Mouse (Mus musculus) spleen, adult 12 weeks (tissue): Measurements from ENCODE around the gene Aarsd1.
"Not testable (repeated sequence)": the region's sequence is repeated elsewhere in the genome, so short reads cannot be mapped to it uniquely, and the experiment has no call there.

Source experiments
- DNase-seq: peaks from one replicate; pipeline ENCODE4 v3.0.0; 2022; ENCODE audit warnings: low spot score

Aarsd1 gene

GRCm38 (mm10) chr11:101446860-101447259 lies 29.4 kb upstream of the Aarsd1 start:
- not testable (repeated sequence) for DNase-seq

- DNase-seq, result no peak
These were observed 28.9 kb upstream of the Aarsd1 start for GRCm38 (mm10) chr11:101446319-101446718.

GRCm38 (mm10) chr11:101442760-101443159 lies 25.3 kb upstream of the Aarsd1 start:
- no peak for DNase-seq

GRCm38 (mm10) chr11:101442127-101442693 lies 24.8 kb upstream of the Aarsd1 start, which contains the start of gene Rpl27:
Gene Rpl27 (plus strand): TSS chr11:101442298.
- peak; percentile 94 for DNase-seq

- DNase-seq, result not testable (repeated sequence)
These were observed 24.2 kb upstream of the Aarsd1 start for GRCm38 (mm10) chr11:101441450-101442126.

GRCm38 (mm10) chr11:101438006-101438405 lies 20.6 kb upstream of the Aarsd1 start:
- not testable (repeated sequence) for DNase-seq

GRCm38 (mm10) chr11:101436916-101437315 lies 19.5 kb upstream of the Aarsd1 start:
- DNase-seq, result no peak

- no peak for DNase-seq
These were observed 18.4 kb upstream of the Aarsd1 start for GRCm38 (mm10) chr11:101435831-101436230.

- DNase-seq, result no peak
These were observed 16.0 kb upstream of the Aarsd1 start for GRCm38 (mm10) chr11:101433396-101433795.

- DNase-seq, result no peak
These were observed 13.9 kb upstream of the Aarsd1 start for GRCm38 (mm10) chr11:101431327-101431726.

GRCm38 (mm10) chr11:101426165-101426564 lies 8.8 kb upstream of the Aarsd1 start:
- no peak for DNase-seq

- DNase-seq, result peak; percentile 95
These were observed 7.8 kb upstream of the Aarsd1 start, which contains the start of the genes Rundc1 and Ptges3l for GRCm38 (mm10) chr11:101424925-101425813. Gene Rundc1 (plus strand): TSS chr11:101425085. Gene Ptges3l (minus strand): TSS chr11:101425333.

GRCm38 (mm10) chr11:101424105-101424851 lies 6.9 kb upstream of the Aarsd1 start, which contains the start of gene Gm27029:
Gene Gm27029 (minus strand): TSS chr11:101424796.
- no peak for DNase-seq

- no peak for DNase-seq
These were observed 2.7 kb upstream of the Aarsd1 start for GRCm38 (mm10) chr11:101420148-101420547.

- DNase-seq, result no peak
These were observed 2.2 kb upstream of the Aarsd1 start for GRCm38 (mm10) chr11:101419610-101420009.

GRCm38 (mm10) chr11:101418991-101419390 lies 1.6 kb upstream of the Aarsd1 start:
- DNase-seq, result no peak

GRCm38 (mm10) chr11:101416433-101417100 lies 848 bp downstream of the Aarsd1 start:
- no peak for DNase-seq

- no peak for DNase-seq
These were observed 2.1 kb downstream of the Aarsd1 start for GRCm38 (mm10) chr11:101415306-101415705.

- no peak for DNase-seq
These were observed 22.3 kb downstream of the Aarsd1 start for GRCm38 (mm10) chr11:101395110-101395509.

GRCm38 (mm10) chr11:101381817-101382216 lies 35.6 kb downstream of the Aarsd1 start:
- no peak for DNase-seq

GRCm38 (mm10) chr11:101378926-101379325 lies 38.5 kb downstream of the Aarsd1 start:
- no peak for DNase-seq
